Mouse (Mus musculus) embryonic facial prominence, embryonic 15.5 days (tissue): ENCODE measurements around the gene Tlr6. TPM values are rescaled to one million over a fixed set of nuclear protein-coding genes. Genes with fewer than 3 reads are reported as not detected.

ENCODE experiments used
- ATAC-seq: fragments of 200-750 bp; cut with Nextera tagmentation; 2 replicates; pipeline ENCODE4 v1.8.0; 2017; ENCODE audit warnings: low read depth, moderate TSS enrichment; ENCODE audit not compliant: insufficient number of reproducible peaks, low FRiP score, low TSS enrichment
- H3K27ac ChIP-seq: fragments of 300-500 bp; sonication (generic); replicated peaks from 2 replicates; pipeline ENCODE4 v1.5.1; 2015; ENCODE audit warnings: mild to moderate bottlenecking, inconsistent platforms
- H3K27me3 ChIP-seq: fragments of 300-500 bp; sonication (generic); 2 replicates; pipeline ENCODE4 v1.6.1; 2015; ENCODE audit warnings: inconsistent platforms
- H3K36me3 ChIP-seq: fragments of 300-500 bp; sonication (generic); 2 replicates; pipeline ENCODE4 v1.6.1; 2015; ENCODE audit warnings: mild to moderate bottlenecking, inconsistent platforms
- H3K4me1 ChIP-seq: fragments of 300-500 bp; sonication (generic); 2 replicates; pipeline ENCODE4 v1.6.1; 2015; ENCODE audit warnings: inconsistent platforms
- H3K4me2 ChIP-seq: fragments of 300-500 bp; sonication (generic); replicated peaks from 2 replicates; pipeline ENCODE4 v1.6.1; 2015; ENCODE audit warnings: mild to moderate bottlenecking, inconsistent platforms
- H3K4me3 ChIP-seq: fragments of 300-500 bp; sonication (generic); replicated peaks from 2 replicates; pipeline ENCODE4 v1.5.1; 2015; ENCODE audit warnings: mild to moderate bottlenecking, inconsistent platforms
- H3K9ac ChIP-seq: fragments of 300-500 bp; sonication (generic); 2 replicates; pipeline ENCODE4 v1.6.1; 2015; ENCODE audit warnings: inconsistent platforms
- H3K9me3 ChIP-seq: fragments of 300-500 bp; sonication (generic); replicated peaks from 2 replicates; pipeline ENCODE4 v1.6.1; 2016; ENCODE audit warnings: inconsistent platforms
- WGBS: fragments of 180-500 bp; shearing (Covaris S2); methylation state at CpG from one replicate; pipeline ENCODE4 v1.1.7; 2015; 5-methylcytosine and 5-hydroxymethylcytosine counted together
- microRNA counts: library from miRNA; unstranded; fragments of <30 nt; microRNA quantifications from one replicate; lab custom pipeline; 2016
- microRNA-seq: library from miRNA; unstranded; fragments of <30 nt; microRNA quantifications from one replicate; pipeline ENCODE4, GENCODE M21; 2016; ENCODE audit warnings: borderline number of aligned reads
- polyA plus RNA-seq: library from polyadenylated mRNA; unstranded; fragments of >200 nt; fragmentation: Nextera tagmentation; extraction: Ambion mirVana; gene quantifications from 2 replicates; pipeline ENCODE4 v1.2.1, GENCODE M21; 2015

The Tlr6 gene
- polyA plus RNA-seq, 1 experiment from 2014 or later: 1.5 TPM

- Histone ChIP-seq H3K4me1 (no peaks in the 10 kb centered on the region), H3K9me3 (no peaks in the 10 kb centered on the region), H3K9ac (no peak overlapping the region), H3K4me2 (no peak overlapping the region), H3K27ac (no peak overlapping the region), H3K4me3 (no peak overlapping the region), H3K27me3 (no peaks in the 10 kb centered on the region), H3K36me3 (no peaks in the 10 kb centered on the region)
- 90% methylated on average over 5 of the region's 5 CpGs for WGBS
- no peak for ATAC-seq
Observed at GRCm38 (mm10) chr5:64922891-64923381, 37.0 kb downstream of the Tlr6 start.

- H3K36me3 ChIP-seq: no peaks in the 10 kb centered on the region
- no peaks in the 10 kb centered on the region for H3K27me3 ChIP-seq
- H3K9ac ChIP-seq: no peak overlapping the region
- WGBS: 90% methylated on average over 6 of the region's 6 CpGs
- no peak for ATAC-seq
- no peak overlapping the region for H3K4me3 ChIP-seq
- no peak overlapping the region for H3K4me2 ChIP-seq
- no peaks in the 10 kb centered on the region for H3K4me1 ChIP-seq
- H3K9me3 ChIP-seq: peaks cover 5% of the 10 kb centered on the region; the same call in 1 of the 2 replicates
- H3K27ac ChIP-seq: no peak overlapping the region
Observed at GRCm38 (mm10) chr5:64918616-64919597, 41.0 kb downstream of the Tlr6 start.

- Histone ChIP-seq H3K9me3 (peaks cover 5% of the 10 kb centered on the region; the same call in 1 of the 2 replicates), H3K4me2 (no peak overlapping the region), H3K36me3 (no peaks in the 10 kb centered on the region), H3K4me1 (no peaks in the 10 kb centered on the region), H3K4me3 (no peak overlapping the region), H3K27me3 (no peaks in the 10 kb centered on the region), H3K27ac (no peak overlapping the region), H3K9ac (no peak overlapping the region)
- WGBS: 95% methylated on average over 11 of the region's 11 CpGs
- ATAC-seq: no peak
Observed at GRCm38 (mm10) chr5:64917721-64918120, 42.2 kb downstream of the Tlr6 start.

GRCm38 (mm10) chr5:64917161-64917560 lies 42.7 kb downstream of the Tlr6 start:
- H3K9me3 ChIP-seq: peaks cover 5% of the 10 kb centered on the region; the same call in 1 of the 2 replicates
- H3K4me1 ChIP-seq: no peaks in the 10 kb centered on the region
- ATAC-seq: no peak
- no peak overlapping the region for H3K4me3 ChIP-seq
- H3K27ac ChIP-seq: no peak overlapping the region
- no peak overlapping the region for H3K9ac ChIP-seq
- 89% methylated on average over 9 of the region's 9 CpGs for WGBS
- H3K36me3 ChIP-seq: no peaks in the 10 kb centered on the region
- no peak overlapping the region for H3K4me2 ChIP-seq
- no peaks in the 10 kb centered on the region for H3K27me3 ChIP-seq

GRCm38 (mm10) chr5:64908585-64909284 lies 51.2 kb downstream of the Tlr6 start:
- Histone ChIP-seq H3K9me3 (no peaks in the 10 kb centered on the region), H3K9ac (no peak overlapping the region), H3K4me1 (no peaks in the 10 kb centered on the region), H3K4me3 (no peak overlapping the region), H3K27ac (no peak overlapping the region), H3K36me3 (no peaks in the 10 kb centered on the region), H3K4me2 (no peak overlapping the region), H3K27me3 (no peaks in the 10 kb centered on the region)
- ATAC-seq: no peak
- 90% methylated on average over 6 of the region's 6 CpGs for WGBS

GRCm38 (mm10) chr5:64907906-64908305 lies 52.0 kb downstream of the Tlr6 start:
- no peaks in the 10 kb centered on the region for H3K27me3 ChIP-seq
- H3K4me2 ChIP-seq: no peak overlapping the region
- no peak for ATAC-seq
- H3K4me3 ChIP-seq: no peak overlapping the region
- no peak overlapping the region for H3K9ac ChIP-seq
- H3K27ac ChIP-seq: no peak overlapping the region
- H3K36me3 ChIP-seq: no peaks in the 10 kb centered on the region
- 87% methylated on average over 5 of the region's 5 CpGs for WGBS
- H3K4me1 ChIP-seq: no peaks in the 10 kb centered on the region
- H3K9me3 ChIP-seq: no peaks in the 10 kb centered on the region

GRCm38 (mm10) chr5:64905516-64906271 lies 54.2 kb downstream of the Tlr6 start:
- no peak overlapping the region for H3K4me3 ChIP-seq
- no peaks in the 10 kb centered on the region for H3K27me3 ChIP-seq
- H3K4me1 ChIP-seq: no peaks in the 10 kb centered on the region
- H3K27ac ChIP-seq: no peak overlapping the region
- no peak overlapping the region for H3K9ac ChIP-seq
- H3K4me2 ChIP-seq: no peak overlapping the region
- no peak for ATAC-seq
- H3K36me3 ChIP-seq: no peaks in the 10 kb centered on the region
- WGBS: 60% methylated on average over 14 of the region's 14 CpGs
- H3K9me3 ChIP-seq: no peaks in the 10 kb centered on the region

MicroRNAs within 50 kb of the gene (microRNA counts, 519-probe panel; counts per million panel counts)
- microRNA mmu-miR-574-3p (lab: Ali Mortazavi, UCI) (2,627 counts per million, percentile 61 among the panel's probes with 10 or more counts), microRNA mmu-miR-574-5p (lab: Ali Mortazavi, UCI) (1,974 counts per million, percentile 38 among the panel's probes with 10 or more counts)

Small RNA genes lying within 50 kb of the gene (microRNA-seq; reads per million reads assigned to microRNA genes)
- 148 reads per million, percentile 59 among the genes with 10 or more reads in this experiment for gene Mir574

Other genes starting within 250 kb of the Tlr6 start
- 92.0 and 94.2 TPM in 2 replicates for gene Klf3, start 156.7 kb downstream of the Tlr6 start, polyA plus RNA-seq
- gene Tlr1, start 26.5 kb downstream of the Tlr6 start, polyA plus RNA-seq: 1.3 and 1.7 TPM in 2 replicates
- 68.8 and 71.3 TPM in 2 replicates for gene Fam114a1, start 10.0 kb upstream of the Tlr6 start, polyA plus RNA-seq
- gene Tmem156, start 132.0 kb upstream of the Tlr6 start, polyA plus RNA-seq: 0.45 and 0.94 TPM in 2 replicates
- gene Klhl5, start 147.4 kb upstream of the Tlr6 start, polyA plus RNA-seq: 20.2 and 22.6 TPM in 2 replicates
- 9.8 and 12.6 TPM in 2 replicates for gene Wdr19, start 239.6 kb upstream of the Tlr6 start, polyA plus RNA-seq